ENCODE assay signal across 8 mouse cellular contexts in genomic region chr4:41465287-41465665, GRCm38 (mm10). TPM values are rescaled to one million over a fixed set of nuclear protein-coding genes. Genes with fewer than 3 reads are reported as not detected.
DNase-seq lines count a peak whose midpoint lies in the region; ATAC-seq lines count a peak whose summit lies in the region.

No protein-coding gene starts in this region.

- WGBS in lung, embryonic 15.5 days, result 3% methylated on average over 17 of the region's 17 CpGs
- WGBS in embryonic facial prominence, embryonic 13.5 days, result 4% methylated on average over 17 of the region's 17 CpGs
- WGBS in intestine, embryonic 16.5 days, result 4% methylated on average over 17 of the region's 17 CpGs
- 4% methylated on average over 17 of the region's 17 CpGs for WGBS in neural tube, embryonic 14.5 days

- H3K4me2 ChIP-seq in lung, embryonic 15.5 days, result peak overlapping the region; percentile 60
- peak overlapping the region; percentile 61 for H3K4me2 ChIP-seq in embryonic facial prominence, embryonic 13.5 days
- H3K4me2 ChIP-seq in intestine, embryonic 16.5 days (ENCODE audit: low read depth, low read length), result peak overlapping the region; percentile 46
- peak overlapping the region; percentile 50 for H3K4me2 ChIP-seq in neural tube, embryonic 14.5 days (ENCODE audit: low read depth, low read length)

- peak overlapping the region; percentile 46; the same call in 1 of the 2 replicates for H3K27ac ChIP-seq in lung, embryonic 15.5 days
- peak overlapping the region; percentile 48; the same call in 1 of the 2 replicates for H3K27ac ChIP-seq in embryonic facial prominence, embryonic 13.5 days
- peak overlapping the region; percentile 66 for H3K27ac ChIP-seq in intestine, embryonic 16.5 days (ENCODE audit: low read length)
- peak overlapping the region; percentile 35; the same call in 1 of the 2 replicates for H3K27ac ChIP-seq in neural tube, embryonic 14.5 days (ENCODE audit: low read depth, low read length)

- no peaks in the 10 kb centered on the region for H3K27me3 ChIP-seq in lung, embryonic 15.5 days
- H3K27me3 ChIP-seq in embryonic facial prominence, embryonic 13.5 days, result no peaks in the 10 kb centered on the region
- no peaks in the 10 kb centered on the region for H3K27me3 ChIP-seq in intestine, embryonic 16.5 days (replicated peaks; ENCODE audit: control insufficient read depth, insufficient read depth, low read length)
- H3K27me3 ChIP-seq in neural tube, embryonic 14.5 days (ENCODE audit: control insufficient read depth, insufficient read depth, low read length), result no peaks in the 10 kb centered on the region

- no peaks in the 10 kb centered on the region for H3K36me3 ChIP-seq in lung, embryonic 15.5 days
- no peaks in the 10 kb centered on the region for H3K36me3 ChIP-seq in embryonic facial prominence, embryonic 13.5 days
- no peaks in the 10 kb centered on the region for H3K36me3 ChIP-seq in intestine, embryonic 16.5 days (ENCODE audit: control insufficient read depth, insufficient read depth, low read length)
- H3K36me3 ChIP-seq in neural tube, embryonic 14.5 days (ENCODE audit: control insufficient read depth, insufficient read depth, low read length), result no peaks in the 10 kb centered on the region

- DNase-seq in lung, postnatal 10 days, result no peak
- no peak for DNase-seq in frontal cortex, postnatal 36 days (ENCODE audit: low spot score in 2 of 2)
- no peak for DNase-seq in yolk sac, embryonic 10.5 days (ENCODE audit: low spot score)
- DNase-seq in adrenal gland, postnatal 10 days, result no peak

- peak overlapping the region; percentile 73 for H3K4me3 ChIP-seq in lung, embryonic 15.5 days
- H3K4me3 ChIP-seq in embryonic facial prominence, embryonic 13.5 days, result peak overlapping the region; percentile 70
- H3K4me3 ChIP-seq in intestine, embryonic 16.5 days (ENCODE audit: low read length), result peak overlapping the region; percentile 80
- peak overlapping the region; percentile 66 for H3K4me3 ChIP-seq in neural tube, embryonic 14.5 days (ENCODE audit: low read depth, low read length)

- peaks cover 16% of the 10 kb centered on the region for H3K4me1 ChIP-seq in lung, embryonic 15.5 days
- peaks cover 33% of the 10 kb centered on the region for H3K4me1 ChIP-seq in embryonic facial prominence, embryonic 13.5 days
- peaks cover 3% of the 10 kb centered on the region; the same call in 1 of the 2 replicates for H3K4me1 ChIP-seq in intestine, embryonic 16.5 days (ENCODE audit: control insufficient read depth, insufficient read depth, low read length)
- peaks cover 4% of the 10 kb centered on the region; the same call in 1 of the 2 replicates for H3K4me1 ChIP-seq in neural tube, embryonic 14.5 days (ENCODE audit: control insufficient read depth, insufficient read depth, low read length)

- no peak for ATAC-seq in lung, embryonic 15.5 days (ENCODE audit: borderline replicate concordance, extremely low read depth, low FRiP score, low TSS enrichment)
- no peak for ATAC-seq in embryonic facial prominence, embryonic 13.5 days (ENCODE audit: insufficient number of reproducible peaks, insufficient read depth, low FRiP score, low TSS enrichment, low read depth)
- no peak; the same call in 1 of the 2 replicates for ATAC-seq in intestine, embryonic 16.5 days
- peak; percentile 44 for ATAC-seq in neural tube, embryonic 14.5 days (ENCODE audit: low read depth)

- H3K9ac ChIP-seq in lung, embryonic 15.5 days, result peak overlapping the region; percentile 75
- H3K9ac ChIP-seq in embryonic facial prominence, embryonic 13.5 days, result peak overlapping the region; percentile 83
- peak overlapping the region; percentile 86 for H3K9ac ChIP-seq in intestine, embryonic 16.5 days (ENCODE audit: low read depth, low read length)
- peak overlapping the region; percentile 53 for H3K9ac ChIP-seq in neural tube, embryonic 14.5 days (replicated peaks; ENCODE audit: low read depth, low read length)

- no peaks in the 10 kb centered on the region for H3K9me3 ChIP-seq in lung, embryonic 15.5 days
- H3K9me3 ChIP-seq in embryonic facial prominence, embryonic 13.5 days, result no peaks in the 10 kb centered on the region
- H3K9me3 ChIP-seq in intestine, embryonic 16.5 days (ENCODE audit: control insufficient read depth, low read length), result no peaks in the 10 kb centered on the region
- H3K9me3 ChIP-seq in neural tube, embryonic 14.5 days (ENCODE audit: control insufficient read depth, low read length), result no peaks in the 10 kb centered on the region

RNA-seq across cellular contexts. Expression of gene Nudt2, which starts 0.3 kb away (rescaled TPM):
- polyA plus RNA-seq in lung, embryonic 15.5 days (2015; fragmentation: Nextera tagmentation; extraction: Ambion mirVana), result 48.2 and 49.0 TPM in 2 replicates
- polyA plus RNA-seq in embryonic facial prominence, embryonic 13.5 days (2015; fragmentation: Nextera tagmentation; extraction: Ambion mirVana), result 49.5 and 54.1 TPM in 2 replicates
- polyA plus RNA-seq in intestine, embryonic 16.5 days (2015; fragmentation: Nextera tagmentation; extraction: Ambion mirVana), result 62.5 and 70.3 TPM in 2 replicates
- 60.8 and 78.5 TPM in 2 replicates for polyA plus RNA-seq in neural tube, embryonic 14.5 days (2014; fragmentation: Nextera tagmentation; extraction: Ambion mirVana)
- 10 to 100 TPM; 30.2 to 30.9 TPM for total RNA-seq in adrenal gland, postnatal 10 days (2021)

RNA-seq across cellular contexts. Expression of gene Kif24, which starts 0.6 kb away (rescaled TPM):
- polyA plus RNA-seq in lung, embryonic 15.5 days (2015; fragmentation: Nextera tagmentation; extraction: Ambion mirVana), result 8.2 and 8.3 TPM in 2 replicates
- polyA plus RNA-seq in embryonic facial prominence, embryonic 13.5 days (2015; fragmentation: Nextera tagmentation; extraction: Ambion mirVana), result 7.6 and 9.6 TPM in 2 replicates
- 4.0 TPM in 2 replicates for polyA plus RNA-seq in intestine, embryonic 16.5 days (2015; fragmentation: Nextera tagmentation; extraction: Ambion mirVana)
- 2.1 and 2.3 TPM in 2 replicates for polyA plus RNA-seq in neural tube, embryonic 14.5 days (2014; fragmentation: Nextera tagmentation; extraction: Ambion mirVana)
- total RNA-seq in adrenal gland, postnatal 10 days (2021), result 1 to 10 TPM; 2.8 to 4.5 TPM

RNA-seq across cellular contexts. Expression of gene AI464131, which starts 37.6 kb away (rescaled TPM):
- 3.5 and 4.2 TPM in 2 replicates for polyA plus RNA-seq in lung, embryonic 15.5 days (2015; fragmentation: Nextera tagmentation; extraction: Ambion mirVana)
- 8.3 and 12.2 TPM in 2 replicates for polyA plus RNA-seq in embryonic facial prominence, embryonic 13.5 days (2015; fragmentation: Nextera tagmentation; extraction: Ambion mirVana)
- polyA plus RNA-seq in intestine, embryonic 16.5 days (2015; fragmentation: Nextera tagmentation; extraction: Ambion mirVana), result 12.7 and 15.3 TPM in 2 replicates
- 8.0 and 8.6 TPM in 2 replicates for polyA plus RNA-seq in neural tube, embryonic 14.5 days (2014; fragmentation: Nextera tagmentation; extraction: Ambion mirVana)
- total RNA-seq in adrenal gland, postnatal 10 days (2021), result 10 to 100 TPM; 13.3 to 17.4 TPM

RNA-seq across cellular contexts. Expression of gene 1110017D15Rik, which starts 51.9 kb away (rescaled TPM):
- 6.4 and 7.3 TPM in 2 replicates for polyA plus RNA-seq in lung, embryonic 15.5 days (2015; fragmentation: Nextera tagmentation; extraction: Ambion mirVana)
- polyA plus RNA-seq in embryonic facial prominence, embryonic 13.5 days (2015; fragmentation: Nextera tagmentation; extraction: Ambion mirVana), result 3.2 and 5.7 TPM in 2 replicates
- 0.21 TPM in 1 of 2 replicates, not detected in the other for polyA plus RNA-seq in intestine, embryonic 16.5 days (2015; fragmentation: Nextera tagmentation; extraction: Ambion mirVana)
- 5.3 and 13.7 TPM in 2 replicates for polyA plus RNA-seq in neural tube, embryonic 14.5 days (2014; fragmentation: Nextera tagmentation; extraction: Ambion mirVana)
- under 1 TPM in 1 of 2 experiments, not detected in 1; 0.45 TPM for total RNA-seq in adrenal gland, postnatal 10 days (2021)
